Mouse (Mus musculus) ovary, postnatal 14 days (tissue): Measurements from ENCODE around the gene Scn1a.

Source experiments
- DNase-seq: peaks from one replicate; pipeline ENCODE4 v3.0.0; 2022; ENCODE audit warnings: low spot score

Scn1a gene

GRCm38 (mm10) chr2:66244013-66244412 is 196.6 kb downstream of the Scn1a start:
- DNase-seq = no peak

- no peak for DNase-seq
These were observed 200.3 kb downstream of the Scn1a start for GRCm38 (mm10) chr2:66240334-66240733.

GRCm38 (mm10) chr2:66238886-66239285 is 201.8 kb downstream of the Scn1a start:
- DNase-seq = no peak

- DNase-seq = no peak
These were observed 219.7 kb downstream of the Scn1a start for GRCm38 (mm10) chr2:66220954-66221353.
